Mouse (Mus musculus): ENCODE measurements at regions not wholly inside any gene's neighbourhood (a gene's known extent, or its start where the extent isn't known, plus 50 kb on each side); places are given as distances from the start of the nearest gene placed in this dataset.

DNA sequence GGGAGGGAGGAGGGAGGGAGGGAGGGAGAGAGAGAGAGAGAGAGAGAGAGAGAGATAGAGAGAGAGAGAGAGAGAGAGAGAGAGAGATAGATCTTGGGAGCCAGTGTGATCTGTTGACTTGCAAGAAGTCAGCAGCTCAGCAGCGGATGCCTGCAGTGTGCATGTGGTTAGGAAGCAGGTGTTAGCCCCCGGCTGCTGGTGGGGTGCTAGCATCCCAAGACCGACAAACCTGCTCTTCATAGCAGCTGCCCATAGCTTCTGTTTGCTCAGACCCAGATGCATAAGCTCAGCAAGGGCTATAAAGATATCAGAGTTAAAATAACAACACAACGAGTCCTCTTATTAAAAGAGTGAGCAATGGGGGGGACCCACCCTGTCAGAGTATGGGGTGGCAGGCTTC is 88.7 kb upstream of the Hdac4 start:
- TF ChIP-seq POLR2AphosphoS2 (IDR thresholded peaks at IDR 0.05; ENCODE audit: insufficient read length, low read depth) (no peak), POLR2A (IDR thresholded peaks at IDR 0.05; ENCODE audit: insufficient read length, low read depth) (no peak), MAX (IDR thresholded peaks at IDR 0.05; ENCODE audit: low read depth) (no peak), MYOG (IDR thresholded peaks at IDR 0.05; ENCODE audit: control insufficient read depth in 1 of 3, insufficient read depth in 1 of 3, insufficient read length in 2 of 3, low read depth in 2 of 3) (peak; percentile 68 to 93 (median 79)), REST (IDR thresholded peaks at IDR 0.05; ENCODE audit: insufficient read depth, insufficient read length) (no peak), USF1 (IDR thresholded peaks at IDR 0.05; ENCODE audit: low read depth) (no peak), E2F4 (IDR thresholded peaks at IDR 0.05; ENCODE audit: insufficient read depth) (no peak), SRF (IDR thresholded peaks at IDR 0.05; ENCODE audit: control insufficient read depth, insufficient read length, low read depth) (no peak), TCF12 (IDR thresholded peaks at IDR 0.05; ENCODE audit: insufficient read depth, poor library complexity, severe bottlenecking) (peak; percentile 46), CEBPB (IDR thresholded peaks at IDR 0.05; ENCODE audit: insufficient read depth, poor library complexity, severe bottlenecking) (no peak)

Measured in myocyte (in vitro differentiated cells).